Mouse (Mus musculus) forebrain, embryonic 14.5 days (tissue): ENCODE results near the gene Phf8. TPM values are rescaled to one million over a fixed set of nuclear protein-coding genes. Genes with fewer than 3 reads are reported as not detected.
A peak's percentile ranks its signal among the peaks of the same experiment; 100 is the strongest.

Experiments used
- ATAC-seq: fragments of 200-750 bp; cut with Nextera tagmentation; 2 replicates; pipeline ENCODE4 v1.8.0; 2017; ENCODE audit warnings: mild to moderate bottlenecking, moderate library complexity
- DNase-seq: peaks from one replicate; pipeline ENCODE4 v3.0.0-alpha.2; 2015; ENCODE audit warnings: low spot score
- H3K27ac ChIP-seq: fragments of 300-500 bp; sonication (generic); 2 replicates; pipeline ENCODE4 v1.5.1; 2014; ENCODE audit warnings: low read depth, mild to moderate bottlenecking, control low read depth, low read length, moderate library complexity
- H3K27me3 ChIP-seq: fragments of 300-500 bp; sonication (generic); replicated peaks from 2 replicates; pipeline ENCODE4 v1.6.1; 2014; ENCODE audit warnings: low read length, control low read depth, mixed read lengths; ENCODE audit not compliant: control insufficient read depth, insufficient read depth
- H3K36me3 ChIP-seq: fragments of 300-500 bp; sonication (generic); 2 replicates; pipeline ENCODE4 v1.6.1; 2014; ENCODE audit warnings: low read length, control low read depth; ENCODE audit not compliant: control insufficient read depth, insufficient read depth
- H3K4me1 ChIP-seq: fragments of 300-500 bp; sonication (generic); 2 replicates; pipeline ENCODE4 v1.6.1; 2014; ENCODE audit warnings: antibody characterized with exemption, low read length, control low read depth; ENCODE audit not compliant: control insufficient read depth, insufficient read depth
- H3K4me2 ChIP-seq: fragments of 300-500 bp; sonication (generic); 2 replicates; pipeline ENCODE4 v1.6.1; 2014; ENCODE audit warnings: mild to moderate bottlenecking, control low read depth, low read length
- H3K4me3 ChIP-seq: fragments of 300-500 bp; sonication (generic); 2 replicates; pipeline ENCODE4 v1.5.1; 2014; ENCODE audit warnings: low read depth, low read length, control low read depth
- H3K9ac ChIP-seq: fragments of 300-500 bp; sonication (generic); 2 replicates; pipeline ENCODE4 v1.6.1; 2014; ENCODE audit warnings: mild to moderate bottlenecking, low read length, control low read depth, moderate library complexity
- H3K9me3 ChIP-seq: fragments of 300-500 bp; sonication (generic); replicated peaks from 2 replicates; pipeline ENCODE4 v1.6.1; 2016; ENCODE audit warnings: low read length, control low read depth, mixed read lengths; ENCODE audit not compliant: control insufficient read depth
- WGBS: fragments of 180-500 bp; shearing (Covaris S2); extraction: QIAGEN DNeasy Blood & Tissue Kit; methylation state at CpG from one replicate; pipeline ENCODE4 v1.1.7; 2014; 5-methylcytosine and 5-hydroxymethylcytosine counted together
- polyA plus RNA-seq: library from polyadenylated mRNA; unstranded; fragments of >200 nt; fragmentation: Nextera tagmentation; extraction: Ambion mirVana; gene quantifications from 2 replicates; pipeline ENCODE4 v1.2.1, GENCODE M21; 2014

The Phf8 gene
- polyA plus RNA-seq, 1 experiment from 2014 or later: 20.9 TPM

GRCm38 (mm10) chrX:151520127-151520457, 380 bp upstream of the Phf8 start:
- DNase-seq (no peak), ATAC-seq (no peak)
- Histone ChIP-seq H3K4me3 (peak overlapping the region; percentile 49), H3K4me2 (peak overlapping the region; percentile 37), H3K9ac (peak overlapping the region; percentile 55), H3K27ac (peak overlapping the region; percentile 97), H3K4me1 (no peaks in the 10 kb centered on the region), H3K36me3 (no peaks in the 10 kb centered on the region), H3K27me3 (no peaks in the 10 kb centered on the region), H3K9me3 (no peaks in the 10 kb centered on the region)
- 41% methylated on average over 17 of the region's 17 CpGs for WGBS

- H3K4me2 ChIP-seq: peak overlapping the region; percentile 59
- H3K27ac ChIP-seq: peak overlapping the region; percentile 33; the same call in 1 of the 2 replicates
- H3K4me3 ChIP-seq: peak overlapping the region; percentile 49
- no peaks in the 10 kb centered on the region for H3K4me1 ChIP-seq
- no peaks in the 10 kb centered on the region for H3K36me3 ChIP-seq
- ATAC-seq (no peak), DNase-seq (peak; percentile 24)
- H3K9ac ChIP-seq: peak overlapping the region; percentile 70
- no peaks in the 10 kb centered on the region for H3K27me3 ChIP-seq
- 42% methylated on average over 25 of the region's 25 CpGs for WGBS
- no peaks in the 10 kb centered on the region for H3K9me3 ChIP-seq
Observed at GRCm38 (mm10) chrX:151521786-151522522, 1.5 kb downstream of the Phf8 start.

DNA sequence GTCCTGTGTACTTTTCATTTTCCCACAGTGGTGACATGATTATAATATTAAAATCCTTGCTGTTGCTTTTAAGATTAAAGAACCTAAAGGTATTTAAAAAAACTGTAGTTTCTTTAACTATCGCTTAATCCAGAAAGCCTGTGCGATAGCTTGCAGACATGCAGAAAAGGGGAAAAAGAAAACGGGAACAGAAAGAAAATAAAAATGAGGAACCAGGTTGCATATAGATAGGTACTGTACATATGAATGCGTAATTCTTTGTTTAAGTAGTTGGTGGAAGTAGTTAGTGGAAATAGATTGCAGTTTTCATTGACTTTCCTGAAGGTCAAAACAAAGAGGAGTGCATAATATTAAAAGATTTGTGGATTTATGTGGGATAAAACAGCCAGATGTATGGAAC, 32.9 kb downstream of the Phf8 start:
- WGBS: 93% methylated on average over 4 of the region's 4 CpGs
- no peak overlapping the region for H3K9ac ChIP-seq
- no peak overlapping the region for H3K27ac ChIP-seq
- H3K9me3 ChIP-seq: no peaks in the 10 kb centered on the region
- no peaks in the 10 kb centered on the region for H3K27me3 ChIP-seq
- DNase-seq (no peak), ATAC-seq (no peak)
- peaks cover 23% of the 10 kb centered on the region for H3K36me3 ChIP-seq
- no peak overlapping the region for H3K4me3 ChIP-seq
- no peak overlapping the region for H3K4me2 ChIP-seq
- H3K4me1 ChIP-seq: no peaks in the 10 kb centered on the region

DNA sequence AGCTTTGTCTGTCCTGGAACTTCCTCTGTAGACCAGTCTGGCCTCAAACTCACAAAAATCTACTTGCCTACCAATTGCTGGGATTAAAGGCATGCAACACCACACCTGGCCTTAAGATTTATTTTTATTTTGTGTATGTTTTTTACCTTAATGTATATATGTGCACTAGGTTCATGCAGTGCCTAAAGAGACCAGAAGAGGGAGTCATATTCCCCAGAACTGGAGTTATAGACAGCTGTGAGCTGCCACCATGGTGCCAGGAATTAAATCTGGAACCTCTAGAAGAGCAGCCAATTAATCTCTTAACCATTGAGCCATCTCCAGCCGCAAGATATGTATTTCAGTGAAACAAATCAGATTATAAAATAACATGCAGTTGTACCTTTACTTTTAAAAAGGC, 54.7 kb downstream of the Phf8 start:
- no peak overlapping the region for H3K27ac ChIP-seq
- H3K9ac ChIP-seq: no peak overlapping the region
- DNase-seq (no peak), ATAC-seq (no peak)
- no peak overlapping the region for H3K4me2 ChIP-seq
- no peak overlapping the region for H3K4me3 ChIP-seq
- no peaks in the 10 kb centered on the region for H3K4me1 ChIP-seq
- no peaks in the 10 kb centered on the region for H3K27me3 ChIP-seq
- 98% methylated on average over 1 of the region's 1 CpGs for WGBS
- peaks cover 17% of the 10 kb centered on the region for H3K36me3 ChIP-seq
- H3K9me3 ChIP-seq: no peaks in the 10 kb centered on the region

DNA sequence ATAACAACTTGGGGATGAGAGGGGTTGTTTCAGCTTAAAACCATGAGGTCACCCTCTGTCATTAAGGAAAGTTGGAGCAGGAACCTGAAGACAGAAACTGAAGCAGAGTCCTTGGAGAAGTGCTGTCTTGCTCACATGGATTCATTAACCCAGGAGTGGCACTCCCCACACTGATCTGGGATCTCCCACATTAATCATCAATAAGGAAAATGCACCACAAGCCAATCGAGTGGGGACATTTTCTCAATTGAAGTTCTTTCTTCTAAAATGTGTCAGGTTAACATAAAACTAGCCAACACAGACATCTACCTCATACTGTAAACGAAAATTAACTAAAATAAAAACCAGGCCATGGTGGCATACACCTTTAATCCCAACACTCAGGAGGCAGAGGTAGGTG, 122.9 kb downstream of the Phf8 start:
- ATAC-seq: no peak
- WGBS: 75% methylated on average over 2 of the region's 2 CpGs

DNA sequence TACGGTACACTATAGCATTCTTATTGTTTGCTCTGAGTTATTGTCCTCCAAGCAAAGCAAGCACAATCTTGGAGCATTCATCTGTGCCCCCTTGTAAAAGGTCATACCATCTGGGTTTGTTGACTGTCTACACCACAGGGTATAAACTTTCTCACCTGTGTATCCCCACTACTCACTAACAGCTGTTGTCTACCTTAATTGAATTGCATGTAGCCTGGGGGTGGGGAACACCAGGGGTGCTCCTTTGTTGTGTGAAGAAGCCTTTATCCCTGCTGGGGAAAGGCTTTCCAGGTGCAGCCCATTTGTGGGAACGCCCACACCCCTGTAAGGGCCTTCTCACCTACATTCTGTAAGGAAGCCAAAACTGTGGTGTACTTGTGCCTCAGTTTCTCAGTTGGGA, 133.3 kb downstream of the Phf8 start:
- WGBS: 63% methylated on average over 2 of the region's 2 CpGs
- Histone ChIP-seq H3K4me2 (no peak overlapping the region), H3K36me3 (no peaks in the 10 kb centered on the region), H3K4me3 (no peak overlapping the region), H3K9ac (no peak overlapping the region), H3K9me3 (no peaks in the 10 kb centered on the region), H3K4me1 (no peaks in the 10 kb centered on the region), H3K27me3 (no peaks in the 10 kb centered on the region), H3K27ac (no peak overlapping the region)
- no peak for ATAC-seq
- DNase-seq: no peak

More for the DNA sequence above, 122.9 kb downstream of the Phf8 start:
- Histone ChIP-seq H3K27ac (no peak overlapping the region), H3K4me1 (no peaks in the 10 kb centered on the region), H3K27me3 (no peaks in the 10 kb centered on the region), H3K4me2 (no peak overlapping the region), H3K9ac (no peak overlapping the region), H3K36me3 (no peaks in the 10 kb centered on the region), H3K4me3 (no peak overlapping the region), H3K9me3 (no peaks in the 10 kb centered on the region)
- no peak for DNase-seq

DNA sequence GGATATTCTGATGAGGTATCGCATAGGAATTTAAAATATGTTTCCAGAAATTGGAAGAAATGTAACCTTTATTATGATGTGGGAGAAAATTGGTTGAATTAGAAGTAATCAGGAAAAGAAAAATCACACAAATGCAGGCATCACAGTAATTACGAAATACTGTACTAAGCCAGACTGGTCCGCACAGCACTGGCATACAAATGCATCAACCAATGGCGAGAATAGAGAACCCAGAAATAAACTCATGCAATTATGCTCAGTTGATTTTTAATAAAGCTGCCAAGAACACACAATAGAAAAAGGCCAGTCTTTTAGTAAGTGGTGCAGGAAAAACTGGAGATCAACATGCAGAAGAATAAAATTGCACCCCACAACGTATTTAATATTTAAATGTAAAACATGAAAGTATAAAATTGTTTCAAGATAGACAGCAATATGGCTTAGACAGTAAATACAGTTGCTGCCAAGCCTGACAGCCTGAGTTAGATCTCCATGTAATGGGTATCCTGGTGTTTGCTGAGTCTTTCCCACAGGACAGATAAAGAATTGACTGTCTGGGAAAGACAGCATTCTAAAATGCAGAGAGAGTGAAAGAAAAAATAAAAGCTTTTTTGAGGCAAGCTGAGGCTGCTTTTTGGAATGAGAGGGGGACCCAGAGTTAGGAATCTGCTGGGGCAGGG, 154.2 kb downstream of the Phf8 start:
- H3K4me1 ChIP-seq: no peaks in the 10 kb centered on the region
- no peak overlapping the region for H3K27ac ChIP-seq
- H3K9ac ChIP-seq: no peak overlapping the region
- no peak overlapping the region for H3K4me3 ChIP-seq
- 72% methylated on average over 5 of the region's 5 CpGs for WGBS
- DNase-seq: peak; percentile 11
- H3K27me3 ChIP-seq: no peaks in the 10 kb centered on the region
- no peaks in the 10 kb centered on the region for H3K9me3 ChIP-seq
- H3K36me3 ChIP-seq: no peaks in the 10 kb centered on the region
- no peak overlapping the region for H3K4me2 ChIP-seq
- ATAC-seq: no peak

Other genes starting within 250 kb of the Phf8 start
- 5.0 and 7.1 TPM in 2 replicates for gene Fam120c, start 176.5 kb upstream of the Phf8 start, polyA plus RNA-seq